Mouse (Mus musculus) stomach, postnatal 0 days (tissue): ENCODE data around the gene Wdpcp. TPM values are rescaled to one million over a fixed set of nuclear protein-coding genes. Genes with fewer than 3 reads are reported as not detected.

ENCODE experiments used
- ATAC-seq: fragments of 200-750 bp; cut with Nextera tagmentation; 2 replicates; pipeline ENCODE4 v1.8.0; 2017; ENCODE audit not compliant: low FRiP score, low TSS enrichment
- DNase-seq: peaks from one replicate; pipeline ENCODE4 v3.0.0-alpha.2; 2016; ENCODE audit warnings: low spot score
- H3K27ac ChIP-seq: fragments of 300-500 bp; sonication (generic); replicated peaks from 2 replicates; pipeline ENCODE4 v1.5.1; 2014; ENCODE audit warnings: mild to moderate bottlenecking, control low read depth
- H3K27me3 ChIP-seq: fragments of 300-500 bp; sonication (generic); 2 replicates; pipeline ENCODE4 v1.6.1; 2014; ENCODE audit warnings: low read length; ENCODE audit not compliant: control insufficient read depth, insufficient read depth
- H3K36me3 ChIP-seq: fragments of 300-500 bp; sonication (generic); 2 replicates; pipeline ENCODE4 v1.6.1; 2014; ENCODE audit warnings: low read length, mixed read lengths; ENCODE audit not compliant: control insufficient read depth, insufficient read depth
- H3K4me1 ChIP-seq: fragments of 300-500 bp; sonication (generic); replicated peaks from 2 replicates; pipeline ENCODE4 v1.6.1; 2014; ENCODE audit warnings: antibody characterized with exemption; ENCODE audit not compliant: control insufficient read depth, insufficient read depth
- H3K4me2 ChIP-seq: fragments of 300-500 bp; sonication (generic); replicated peaks from 2 replicates; pipeline ENCODE4 v1.6.1; 2014; ENCODE audit warnings: low read depth, mild to moderate bottlenecking, control low read depth, moderate library complexity
- H3K4me3 ChIP-seq: fragments of 300-500 bp; sonication (generic); 2 replicates; pipeline ENCODE4 v1.5.1; 2014; ENCODE audit warnings: low read depth, low read length, control low read depth
- H3K9ac ChIP-seq: fragments of 300-500 bp; sonication (generic); 2 replicates; pipeline ENCODE4 v1.6.1; 2014; ENCODE audit warnings: mild to moderate bottlenecking, low read length, control low read depth, mixed read lengths
- H3K9me3 ChIP-seq: fragments of 300-500 bp; sonication (generic); 2 replicates; pipeline ENCODE4 v1.6.1; 2016; ENCODE audit warnings: low read length; ENCODE audit not compliant: control insufficient read depth
- CTCF ChIP-seq: IDR thresholded peaks from 2 replicates; pipeline ENCODE4 v1.5.1; 2016; ENCODE audit warnings: antibody characterized with exemption, low read depth, mild to moderate bottlenecking, moderate library complexity
- EP300 ChIP-seq: optimal IDR thresholded peaks from 2 replicates; pipeline ENCODE3; 2016; ENCODE audit warnings: antibody characterized with exemption
- WGBS: fragments of 180-500 bp; shearing (Covaris S2); extraction: QIAGEN DNeasy Blood & Tissue Kit; methylation state at CpG from one replicate; pipeline ENCODE4 v1.1.7; 2014; 5-methylcytosine and 5-hydroxymethylcytosine counted together
- polyA plus RNA-seq: library from polyadenylated mRNA; unstranded; fragments of >200 nt; fragmentation: Nextera tagmentation; extraction: Ambion mirVana; gene quantifications from 2 replicates; pipeline ENCODE4 v1.2.1, GENCODE M21; 2015

The Wdpcp gene
- polyA plus RNA-seq, 1 experiment from 2014 or later = 3.3 TPM

DNA sequence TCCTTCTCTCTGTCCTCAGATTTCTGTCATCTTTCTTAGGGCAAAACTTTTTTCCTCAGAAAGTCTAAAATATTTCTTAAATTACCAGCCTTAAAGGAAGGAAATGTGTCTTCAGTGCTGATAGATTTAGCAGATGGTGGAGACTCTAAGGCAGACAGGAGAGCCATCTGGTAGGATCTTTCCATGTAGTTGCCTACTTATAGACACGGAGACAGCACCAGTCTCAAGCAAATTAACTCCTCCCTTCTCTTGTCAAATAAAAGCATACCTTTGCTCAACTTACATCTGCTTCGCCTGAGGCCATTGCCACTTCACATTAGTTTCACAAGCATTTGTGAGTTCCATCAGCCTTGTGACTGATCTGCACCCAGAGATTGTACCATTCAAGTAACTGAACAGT is 27.0 kb upstream of the Wdpcp start:
- H3K9ac ChIP-seq = no peak overlapping the region
- no peak for DNase-seq
- H3K4me1 ChIP-seq = no peaks in the 10 kb centered on the region
- no peaks in the 10 kb centered on the region for H3K9me3 ChIP-seq
- ATAC-seq = no peak
- TF ChIP-seq CTCF (no peak), EP300 (no peak)
- no peak overlapping the region for H3K27ac ChIP-seq
- 64% methylated on average over 2 of the region's 2 CpGs for WGBS
- no peaks in the 10 kb centered on the region for H3K36me3 ChIP-seq
- no peaks in the 10 kb centered on the region for H3K27me3 ChIP-seq
- no peak overlapping the region for H3K4me2 ChIP-seq
- H3K4me3 ChIP-seq = no peak overlapping the region

DNA sequence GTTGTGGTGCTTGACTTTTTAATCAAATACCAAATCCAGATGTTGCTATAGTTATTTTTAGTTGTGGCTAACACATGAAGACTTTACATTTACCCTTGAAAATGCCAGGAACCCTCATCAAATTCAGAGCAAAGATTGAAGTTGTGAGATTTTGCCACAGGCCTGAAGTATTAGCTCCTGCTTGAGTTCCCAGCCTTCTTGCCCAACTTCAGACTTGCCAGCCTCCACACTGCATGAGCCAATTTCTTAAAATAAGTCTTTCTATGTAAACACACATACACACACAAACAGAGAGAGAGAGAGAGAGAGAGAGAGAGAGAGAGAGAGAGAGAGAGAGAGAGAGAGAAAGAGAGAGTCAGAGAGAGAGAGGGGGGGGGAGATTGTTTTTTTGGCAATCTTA is 26.1 kb upstream of the Wdpcp start:
- Histone ChIP-seq H3K9ac (no peak overlapping the region), H3K4me1 (no peaks in the 10 kb centered on the region), H3K9me3 (no peaks in the 10 kb centered on the region), H3K36me3 (no peaks in the 10 kb centered on the region), H3K27me3 (no peaks in the 10 kb centered on the region), H3K27ac (no peak overlapping the region), H3K4me2 (no peak overlapping the region), H3K4me3 (no peak overlapping the region)
- no peak for DNase-seq
- ATAC-seq = no peak
- no peak for TF ChIP-seq CTCF
- TF ChIP-seq EP300 = no peak

DNA sequence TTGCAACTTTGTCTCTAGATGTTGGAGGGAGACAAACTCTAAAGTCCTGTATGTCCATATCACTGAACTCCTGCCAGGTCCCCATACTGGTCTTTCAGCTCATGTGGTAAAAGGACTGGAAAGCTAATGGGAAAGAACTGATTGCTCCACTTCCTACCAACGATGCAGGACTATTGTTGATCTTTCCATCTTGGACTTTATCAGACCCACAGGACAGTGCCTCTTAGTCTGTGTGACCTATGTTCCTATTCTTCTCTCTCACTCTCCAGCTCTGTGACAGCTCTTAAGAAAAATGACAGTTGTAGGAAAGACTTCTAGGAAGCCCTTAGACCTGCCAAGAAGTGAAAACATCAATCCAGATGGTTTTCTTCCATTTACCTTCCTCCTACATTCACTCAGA is 25.4 kb upstream of the Wdpcp start:
- H3K9ac ChIP-seq = no peak overlapping the region
- no peak overlapping the region for H3K4me3 ChIP-seq
- no peak overlapping the region for H3K27ac ChIP-seq
- DNase-seq (no peak), ATAC-seq (no peak)
- no peaks in the 10 kb centered on the region for H3K9me3 ChIP-seq
- no peaks in the 10 kb centered on the region for H3K36me3 ChIP-seq
- TF ChIP-seq EP300 = no peak
- no peak for TF ChIP-seq CTCF
- 57% methylated on average over 1 of the region's 1 CpGs for WGBS
- no peaks in the 10 kb centered on the region for H3K27me3 ChIP-seq
- H3K4me2 ChIP-seq = no peak overlapping the region
- no peaks in the 10 kb centered on the region for H3K4me1 ChIP-seq

- H3K4me1 ChIP-seq = no peaks in the 10 kb centered on the region
- H3K4me3 ChIP-seq = no peak overlapping the region
- no peak overlapping the region for H3K9ac ChIP-seq
- TF ChIP-seq CTCF (no peak), EP300 (no peak)
- no peak for DNase-seq
- H3K36me3 ChIP-seq = no peaks in the 10 kb centered on the region
- no peak overlapping the region for H3K27ac ChIP-seq
- ATAC-seq = no peak
- no peaks in the 10 kb centered on the region for H3K27me3 ChIP-seq
- no peak overlapping the region for H3K4me2 ChIP-seq
- no peaks in the 10 kb centered on the region for H3K9me3 ChIP-seq
Measured at GRCm38 (mm10) chr11:21547518-21547917, 24.5 kb upstream of the Wdpcp start.

DNA sequence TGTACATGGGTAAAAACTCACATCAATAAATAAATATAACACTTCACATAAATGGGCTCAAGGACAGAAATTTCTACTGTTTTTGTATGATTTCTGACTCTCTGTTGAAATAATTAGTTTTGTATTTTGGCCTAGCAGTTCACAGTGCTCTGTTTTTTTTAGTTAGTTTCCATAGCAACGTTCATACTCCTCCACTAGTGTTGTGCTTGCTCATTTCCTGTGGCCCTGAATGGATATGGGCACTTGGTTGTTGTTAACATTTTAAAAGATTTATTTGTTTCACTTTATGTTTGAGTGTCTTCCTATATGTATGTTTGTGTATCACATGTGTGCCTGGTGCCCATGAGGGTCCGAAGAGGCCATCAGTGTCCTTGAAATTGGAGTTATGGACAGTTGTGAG is 23.0 kb upstream of the Wdpcp start:
- no peak overlapping the region for H3K4me2 ChIP-seq
- H3K9me3 ChIP-seq = no peaks in the 10 kb centered on the region
- DNase-seq (no peak), ATAC-seq (no peak)
- H3K36me3 ChIP-seq = no peaks in the 10 kb centered on the region
- H3K4me3 ChIP-seq = no peak overlapping the region
- no peaks in the 10 kb centered on the region for H3K27me3 ChIP-seq
- TF ChIP-seq EP300 = no peak
- no peaks in the 10 kb centered on the region for H3K4me1 ChIP-seq
- no peak overlapping the region for H3K27ac ChIP-seq
- no peak overlapping the region for H3K9ac ChIP-seq
- 90% methylated on average over 2 of the region's 2 CpGs for WGBS

- TF ChIP-seq CTCF (no peak), EP300 (no peak)
- DNase-seq (peak; percentile 26), ATAC-seq (peak; percentile 91)
- no peak overlapping the region for H3K27ac ChIP-seq
- H3K27me3 ChIP-seq = no peaks in the 10 kb centered on the region
- no peaks in the 10 kb centered on the region for H3K36me3 ChIP-seq
- H3K9ac ChIP-seq = no peak overlapping the region
- H3K9me3 ChIP-seq = no peaks in the 10 kb centered on the region
- H3K4me1 ChIP-seq = no peaks in the 10 kb centered on the region
- WGBS = 45% methylated on average over 4 of the region's 4 CpGs
- no peak overlapping the region for H3K4me2 ChIP-seq
- H3K4me3 ChIP-seq = no peak overlapping the region
Measured at GRCm38 (mm10) chr11:21549754-21550153, 22.3 kb upstream of the Wdpcp start.
